Mouse (Mus musculus): Measurements from ENCODE around the gene Pdcd1lg2. TPM values are rescaled to one million over a fixed set of nuclear protein-coding genes. Genes with fewer than 3 reads are reported as not detected.

Pdcd1lg2 gene
- polyA plus RNA-seq, 1 experiment: 1.8 TPM

DNA sequence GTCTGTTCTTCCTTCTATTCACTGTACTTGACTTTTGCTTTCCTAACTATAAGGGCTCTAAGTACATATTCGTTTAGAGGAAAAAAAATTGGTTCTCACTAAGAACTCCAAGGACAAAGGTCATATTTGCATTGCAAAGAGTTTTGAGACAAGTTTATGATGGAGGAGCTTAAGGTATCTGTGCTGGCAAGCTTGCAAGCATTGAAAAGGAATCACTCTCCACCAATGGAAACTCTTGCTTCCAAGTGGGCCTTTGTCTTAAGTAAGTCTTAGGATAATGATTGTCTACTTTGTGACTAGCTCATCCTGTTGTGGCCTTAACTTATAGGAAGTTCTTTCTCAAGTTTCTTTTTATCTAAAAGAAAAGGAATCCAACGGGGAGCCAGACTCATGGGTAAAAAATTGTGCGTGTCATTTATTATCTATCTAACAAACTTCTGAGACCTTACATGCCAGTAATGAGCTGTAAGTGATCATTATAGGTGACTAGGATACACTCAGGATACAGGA is 5.7 kb downstream of the Pdcd1lg2 start:
- TF ChIP-seq POLR2A (IDR thresholded peaks at IDR 0.05; ENCODE audit: borderline replicate concordance, low read depth, low read length) (no peak), CTCF (IDR thresholded peaks at IDR 0.05; ENCODE audit: low read depth, low read length) (no peak)
- Histone ChIP-seq H3K27ac (ENCODE audit: insufficient read depth, low read depth, low read length) (no peak overlapping the region), H3K4me1 (ENCODE audit: control insufficient read depth, insufficient read depth, low read length) (peaks cover 34% of the 10 kb centered on the region), H3K4me3 (ENCODE audit: insufficient read depth, low read length) (no peak overlapping the region)

GRCm38 (mm10) chr19:29417188-29417587 is 6.5 kb downstream of the Pdcd1lg2 start:
- Histone ChIP-seq H3K27ac (ENCODE audit: insufficient read depth, low read depth, low read length) (no peak overlapping the region), H3K4me1 (ENCODE audit: control insufficient read depth, insufficient read depth, low read length) (peaks cover 34% of the 10 kb centered on the region), H3K4me3 (ENCODE audit: insufficient read depth, low read length) (no peak overlapping the region)
- TF ChIP-seq CTCF (IDR thresholded peaks at IDR 0.05; ENCODE audit: low read depth, low read length) (no peak), POLR2A (IDR thresholded peaks at IDR 0.05; ENCODE audit: borderline replicate concordance, low read depth, low read length) (no peak)

- no peak overlapping the region for H3K27ac ChIP-seq (ENCODE audit: insufficient read depth, low read depth, low read length)
Measured at GRCm38 (mm10) chr19:29417894-29418293, 7.2 kb downstream of the Pdcd1lg2 start.

DNA sequence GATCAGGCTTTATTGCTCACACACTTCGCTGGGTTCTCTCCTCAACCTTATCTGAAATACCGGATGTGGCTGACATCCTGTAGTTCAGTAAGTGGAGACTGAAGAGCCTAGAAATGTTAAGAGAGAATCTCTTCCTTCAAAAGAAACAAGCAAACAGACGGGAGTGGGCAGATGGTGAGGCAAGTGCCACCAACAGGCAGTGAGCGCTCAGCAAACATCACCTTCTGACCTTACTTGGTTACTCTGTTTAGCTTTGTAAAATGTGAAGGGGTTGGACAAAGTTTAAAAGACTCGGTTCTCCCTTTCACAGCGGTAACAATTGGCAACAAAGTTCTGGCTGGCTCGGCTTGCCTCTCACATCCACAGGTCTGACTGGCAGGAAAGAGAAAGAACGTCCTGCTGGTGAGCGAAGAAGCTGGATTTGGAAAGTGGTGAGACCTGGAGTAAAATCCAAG is 8.0 kb downstream of the Pdcd1lg2 start:
- Histone ChIP-seq H3K4me3 (ENCODE audit: insufficient read depth, low read length) (no peak overlapping the region), H3K27ac (ENCODE audit: insufficient read depth, low read depth, low read length) (peak overlapping the region; percentile 84), H3K4me1 (ENCODE audit: control insufficient read depth, insufficient read depth, low read length) (peaks cover 32% of the 10 kb centered on the region)
- TF ChIP-seq CTCF (IDR thresholded peaks at IDR 0.05; ENCODE audit: low read depth, low read length) (no peak), POLR2A (IDR thresholded peaks at IDR 0.05; ENCODE audit: borderline replicate concordance, low read depth, low read length) (no peak)

More at GRCm38 (mm10) chr19:29417894-29418293, 7.2 kb downstream of the Pdcd1lg2 start:
- TF ChIP-seq CTCF (IDR thresholded peaks at IDR 0.05; ENCODE audit: low read depth, low read length): no peak
- no peak for TF ChIP-seq POLR2A (IDR thresholded peaks at IDR 0.05; ENCODE audit: borderline replicate concordance, low read depth, low read length)
- H3K4me1 ChIP-seq (ENCODE audit: control insufficient read depth, insufficient read depth, low read length): peaks cover 32% of the 10 kb centered on the region
- no peak overlapping the region for H3K4me3 ChIP-seq (ENCODE audit: insufficient read depth, low read length)

GRCm38 (mm10) chr19:29419506-29419905 is 8.8 kb downstream of the Pdcd1lg2 start:
- Histone ChIP-seq H3K27ac (ENCODE audit: insufficient read depth, low read depth, low read length) (peak overlapping the region; percentile 78), H3K4me3 (ENCODE audit: insufficient read depth, low read length) (no peak overlapping the region), H3K4me1 (ENCODE audit: control insufficient read depth, insufficient read depth, low read length) (peaks cover 32% of the 10 kb centered on the region)
- TF ChIP-seq POLR2A (IDR thresholded peaks at IDR 0.05; ENCODE audit: borderline replicate concordance, low read depth, low read length): no peak
- TF ChIP-seq CTCF (IDR thresholded peaks at IDR 0.05; ENCODE audit: low read depth, low read length): no peak

DNA sequence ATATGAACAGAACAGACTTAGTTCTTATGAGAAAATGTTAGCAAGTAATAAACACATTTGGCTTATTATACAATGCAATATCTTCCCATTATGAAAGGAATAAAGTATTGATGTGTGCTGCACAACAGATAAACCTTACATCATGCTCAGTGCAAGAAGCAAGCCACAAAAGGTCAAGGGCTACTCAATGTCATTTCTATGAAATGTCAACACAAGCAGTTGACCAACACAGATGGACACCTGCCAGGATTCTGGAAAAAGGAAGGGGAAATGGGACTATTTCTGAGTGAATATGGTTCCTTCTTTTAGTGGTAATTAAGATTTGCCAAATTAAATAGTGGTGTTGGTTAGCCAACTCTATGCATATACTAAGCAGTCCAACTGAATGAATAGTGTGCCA is 9.2 kb downstream of the Pdcd1lg2 start:
- Histone ChIP-seq H3K4me3 (ENCODE audit: insufficient read depth, low read length) (no peak overlapping the region), H3K4me1 (ENCODE audit: control insufficient read depth, insufficient read depth, low read length) (peaks cover 29% of the 10 kb centered on the region), H3K27ac (ENCODE audit: insufficient read depth, low read depth, low read length) (peak overlapping the region; percentile 78)
- TF ChIP-seq CTCF (IDR thresholded peaks at IDR 0.05; ENCODE audit: low read depth, low read length): no peak
- no peak for TF ChIP-seq POLR2A (IDR thresholded peaks at IDR 0.05; ENCODE audit: borderline replicate concordance, low read depth, low read length)

GRCm38 (mm10) chr19:29420397-29420796 is 9.7 kb downstream of the Pdcd1lg2 start:
- H3K4me1 ChIP-seq (ENCODE audit: control insufficient read depth, insufficient read depth, low read length): peaks cover 28% of the 10 kb centered on the region
- no peak overlapping the region for H3K4me3 ChIP-seq (ENCODE audit: insufficient read depth, low read length)
- peak overlapping the region; percentile 75 for H3K27ac ChIP-seq (ENCODE audit: insufficient read depth, low read depth, low read length)
- TF ChIP-seq POLR2A (IDR thresholded peaks at IDR 0.05; ENCODE audit: borderline replicate concordance, low read depth, low read length) (no peak), CTCF (IDR thresholded peaks at IDR 0.05; ENCODE audit: low read depth, low read length) (no peak)

- Histone ChIP-seq H3K4me1 (ENCODE audit: control insufficient read depth, insufficient read depth, low read length) (peaks cover 28% of the 10 kb centered on the region), H3K27ac (ENCODE audit: insufficient read depth, low read depth, low read length) (no peak overlapping the region), H3K4me3 (ENCODE audit: insufficient read depth, low read length) (no peak overlapping the region)
- TF ChIP-seq POLR2A (IDR thresholded peaks at IDR 0.05; ENCODE audit: borderline replicate concordance, low read depth, low read length): no peak
- TF ChIP-seq CTCF (IDR thresholded peaks at IDR 0.05; ENCODE audit: low read depth, low read length): no peak
Measured at GRCm38 (mm10) chr19:29422013-29422645, 11.4 kb downstream of the Pdcd1lg2 start.

- TF ChIP-seq CTCF (IDR thresholded peaks at IDR 0.05; ENCODE audit: low read depth, low read length) (no peak), POLR2A (IDR thresholded peaks at IDR 0.05; ENCODE audit: borderline replicate concordance, low read depth, low read length) (no peak)
- no peak overlapping the region for H3K4me3 ChIP-seq (ENCODE audit: insufficient read depth, low read length)
- H3K27ac ChIP-seq (ENCODE audit: insufficient read depth, low read depth, low read length): no peak overlapping the region
- peaks cover 23% of the 10 kb centered on the region for H3K4me1 ChIP-seq (ENCODE audit: control insufficient read depth, insufficient read depth, low read length)
Measured at GRCm38 (mm10) chr19:29422796-29423195, 12.1 kb downstream of the Pdcd1lg2 start.

DNA sequence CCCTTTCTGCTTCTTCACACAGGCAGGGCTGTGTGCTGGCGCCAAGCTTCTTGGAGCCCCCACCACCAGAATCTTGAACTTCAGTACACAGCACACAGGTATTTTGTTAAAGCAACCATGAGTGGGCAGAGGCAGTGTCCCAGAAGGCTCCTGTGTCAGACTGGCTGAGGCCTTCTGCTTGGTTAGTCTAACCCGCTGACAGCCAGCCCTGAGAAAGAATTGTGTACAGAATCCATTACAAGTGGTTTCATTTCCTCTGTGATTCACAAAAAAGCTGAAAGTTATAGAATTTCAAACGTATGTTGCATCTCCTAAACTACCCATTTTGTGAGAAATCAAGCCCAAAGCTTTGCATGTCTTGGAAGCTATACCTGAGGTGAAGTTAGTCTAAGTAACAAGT is 19.8 kb downstream of the Pdcd1lg2 start:
- H3K4me1 ChIP-seq (ENCODE audit: control insufficient read depth, insufficient read depth, low read length): peaks cover 31% of the 10 kb centered on the region
- H3K4me3 ChIP-seq (ENCODE audit: insufficient read depth, low read length): no peak overlapping the region
- TF ChIP-seq CTCF (IDR thresholded peaks at IDR 0.05; ENCODE audit: low read depth, low read length) (no peak), POLR2A (IDR thresholded peaks at IDR 0.05; ENCODE audit: borderline replicate concordance, low read depth, low read length) (no peak)
- peak overlapping the region; percentile 72 for H3K27ac ChIP-seq (ENCODE audit: insufficient read depth, low read depth, low read length)

Data from bone marrow macrophage, adult 2 months (primary cell).